In genomic region chr14:23782845-23783609, GRCm38 (mm10) we compare ENCODE assay signal across 11 mouse cellular contexts.
DNase-seq lines count a peak whose midpoint lies in the region; ATAC-seq lines count a peak whose summit lies in the region.
"Had no signal": no experiment of that assay in that cellular context is flagged by ENCODE, and none has a peak within 500 bp of the region (broad histone marks: within the 10 kb centered on the region; RNA-seq: fewer than 3 reads in every experiment).

No protein-coding gene starts in this region.

- no peak overlapping the region for H3K4me3 ChIP-seq in forebrain, embryonic 14.5 days (ENCODE audit: low read depth, low read length)
- no peak overlapping the region for H3K4me3 ChIP-seq in forebrain, embryonic 11.5 days (ENCODE audit: low read depth, low read length)
- H3K4me3 ChIP-seq: gastrocnemius, adult 2 months; liver, embryonic 13.5 days had no signal

- WGBS in forebrain, embryonic 14.5 days: 59% methylated on average over 8 of the region's 8 CpGs
- WGBS in forebrain, embryonic 11.5 days: 71% methylated on average over 8 of the region's 8 CpGs

- no peak overlapping the region for H3K4me2 ChIP-seq in forebrain, embryonic 14.5 days (ENCODE audit: low read length)
- no peak overlapping the region for H3K4me2 ChIP-seq in forebrain, embryonic 11.5 days (ENCODE audit: low read depth, low read length, severe bottlenecking)
- H3K4me2 ChIP-seq: liver, embryonic 13.5 days had no signal

- H3K9me3 ChIP-seq in forebrain, embryonic 14.5 days (replicated peaks; ENCODE audit: control insufficient read depth, low read length): no peaks in the 10 kb centered on the region
- H3K9me3 ChIP-seq in forebrain, embryonic 11.5 days (ENCODE audit: control insufficient read depth, low read length): no peaks in the 10 kb centered on the region
- H3K9me3 ChIP-seq: liver, embryonic 13.5 days had no signal

- no peaks in the 10 kb centered on the region for H3K4me1 ChIP-seq in forebrain, embryonic 14.5 days (ENCODE audit: control insufficient read depth, insufficient read depth, low read length)
- no peaks in the 10 kb centered on the region for H3K4me1 ChIP-seq in forebrain, embryonic 11.5 days (replicated peaks; ENCODE audit: control insufficient read depth, insufficient read depth, low read length)
- H3K4me1 ChIP-seq: liver, embryonic 13.5 days had no signal

- no peak overlapping the region for H3K9ac ChIP-seq in forebrain, embryonic 14.5 days (ENCODE audit: low read length)
- H3K9ac ChIP-seq in forebrain, embryonic 11.5 days (ENCODE audit: low read length): no peak overlapping the region
- H3K9ac ChIP-seq: liver, embryonic 13.5 days had no signal

- peak; percentile 83 for DNase-seq in forebrain, embryonic 14.5 days (ENCODE audit: low spot score)
- DNase-seq in forebrain, embryonic 11.5 days (ENCODE audit: low spot score): no peak
- DNase-seq in left cerebral cortex, adult 11 months (ENCODE audit: low spot score): peak; percentile 57
- DNase-seq in left cerebral cortex, postnatal 4 days: no peak
- DNase-seq in R1 (ENCODE audit: low read depth, low spot score): peak; percentile 28
- DNase-seq in layer of hippocampus, adult 9-11 months: peak; percentile 66
- no peak for DNase-seq in urinary bladder, postnatal 10 days (ENCODE audit: low spot score)
- no peak for DNase-seq in gastrocnemius, postnatal 25 days
- DNase-seq: gastrocnemius, adult 2 months; liver, embryonic 13.5 days had no signal

- no peaks in the 10 kb centered on the region for H3K36me3 ChIP-seq in forebrain, embryonic 14.5 days (ENCODE audit: control insufficient read depth, insufficient read depth, low read length)
- H3K36me3 ChIP-seq in forebrain, embryonic 11.5 days (ENCODE audit: control insufficient read depth, insufficient read depth, low read length): no peaks in the 10 kb centered on the region
- H3K36me3 ChIP-seq: liver, embryonic 13.5 days had no signal

- no peak overlapping the region for H3K27ac ChIP-seq in forebrain, embryonic 14.5 days (ENCODE audit: low read depth, low read length)
- no peak overlapping the region for H3K27ac ChIP-seq in forebrain, embryonic 11.5 days (ENCODE audit: low read depth, low read length)
- H3K27ac ChIP-seq: gastrocnemius, adult 2 months; liver, embryonic 13.5 days had no signal

- no peaks in the 10 kb centered on the region for H3K27me3 ChIP-seq in forebrain, embryonic 14.5 days (replicated peaks; ENCODE audit: control insufficient read depth, insufficient read depth, low read length)
- no peaks in the 10 kb centered on the region for H3K27me3 ChIP-seq in forebrain, embryonic 11.5 days (ENCODE audit: control insufficient read depth, insufficient read depth, low read length)
- H3K27me3 ChIP-seq: liver, embryonic 13.5 days had no signal

- ATAC-seq in forebrain, embryonic 14.5 days: peak; percentile 48
- ATAC-seq in forebrain, embryonic 11.5 days (replicated peaks; ENCODE audit: low FRiP score): no peak
- ATAC-seq: Patski had no signal

- intact Hi-C loops in left cerebral cortex, postnatal 4 days (cut with DNase I): no loop called here

Comparison
In these comparisons a context has a peak if more than half of its experiments do, and no peak if none do; other contexts are left out.
1. DNase-seq: peak in forebrain, embryonic 14.5 days (single experiment), left cerebral cortex, adult 11 months (single experiment), R1 (single experiment) and layer of hippocampus, adult 9-11 months (single experiment); none in forebrain, embryonic 11.5 days (single experiment), left cerebral cortex, postnatal 4 days (single experiment), urinary bladder, postnatal 10 days (single experiment) and gastrocnemius, postnatal 25 days (single experiment).